Mouse (Mus musculus) stomach, postnatal 0 days (tissue): ENCODE results near the gene Aire. TPM values are rescaled to one million over a fixed set of nuclear protein-coding genes. Genes with fewer than 3 reads are reported as not detected.

Source experiments
- ATAC-seq: fragments of 200-750 bp; cut with Nextera tagmentation; 2 replicates; pipeline ENCODE4 v1.8.0; 2017; ENCODE audit not compliant: low FRiP score, low TSS enrichment
- DNase-seq: peaks from one replicate; pipeline ENCODE4 v3.0.0-alpha.2; 2016; ENCODE audit warnings: low spot score
- H3K27ac ChIP-seq: fragments of 300-500 bp; sonication (generic); replicated peaks from 2 replicates; pipeline ENCODE4 v1.5.1; 2014; ENCODE audit warnings: mild to moderate bottlenecking, control low read depth
- H3K27me3 ChIP-seq: fragments of 300-500 bp; sonication (generic); 2 replicates; pipeline ENCODE4 v1.6.1; 2014; ENCODE audit warnings: low read length; ENCODE audit not compliant: control insufficient read depth, insufficient read depth
- H3K36me3 ChIP-seq: fragments of 300-500 bp; sonication (generic); 2 replicates; pipeline ENCODE4 v1.6.1; 2014; ENCODE audit warnings: low read length, mixed read lengths; ENCODE audit not compliant: control insufficient read depth, insufficient read depth
- H3K4me1 ChIP-seq: fragments of 300-500 bp; sonication (generic); replicated peaks from 2 replicates; pipeline ENCODE4 v1.6.1; 2014; ENCODE audit warnings: antibody characterized with exemption; ENCODE audit not compliant: control insufficient read depth, insufficient read depth
- H3K4me2 ChIP-seq: fragments of 300-500 bp; sonication (generic); replicated peaks from 2 replicates; pipeline ENCODE4 v1.6.1; 2014; ENCODE audit warnings: low read depth, mild to moderate bottlenecking, control low read depth, moderate library complexity
- H3K4me3 ChIP-seq: fragments of 300-500 bp; sonication (generic); 2 replicates; pipeline ENCODE4 v1.5.1; 2014; ENCODE audit warnings: low read depth, low read length, control low read depth
- H3K9ac ChIP-seq: fragments of 300-500 bp; sonication (generic); 2 replicates; pipeline ENCODE4 v1.6.1; 2014; ENCODE audit warnings: mild to moderate bottlenecking, low read length, control low read depth, mixed read lengths
- H3K9me3 ChIP-seq: fragments of 300-500 bp; sonication (generic); 2 replicates; pipeline ENCODE4 v1.6.1; 2016; ENCODE audit warnings: low read length; ENCODE audit not compliant: control insufficient read depth
- CTCF ChIP-seq: IDR thresholded peaks from 2 replicates; pipeline ENCODE4 v1.5.1; 2016; ENCODE audit warnings: antibody characterized with exemption, low read depth, mild to moderate bottlenecking, moderate library complexity
- EP300 ChIP-seq: optimal IDR thresholded peaks from 2 replicates; pipeline ENCODE3; 2016; ENCODE audit warnings: antibody characterized with exemption
- WGBS: fragments of 180-500 bp; shearing (Covaris S2); extraction: QIAGEN DNeasy Blood & Tissue Kit; methylation state at CpG from one replicate; pipeline ENCODE4 v1.1.7; 2014; 5-methylcytosine and 5-hydroxymethylcytosine counted together
- polyA plus RNA-seq: library from polyadenylated mRNA; unstranded; fragments of >200 nt; fragmentation: Nextera tagmentation; extraction: Ambion mirVana; gene quantifications from 2 replicates; pipeline ENCODE4 v1.2.1, GENCODE M21; 2015

The Aire gene
- polyA plus RNA-seq, 1 experiment from 2014 or later: 0.11 TPM

- Histone ChIP-seq H3K36me3 (0 out of 2 replicates have a peak, but pooled peaks cover 3% of the 10 kb centered on the region), H3K9ac (no peak overlapping the region), H3K27ac (0 out of 2 replicates have a peak overlapping the region, but pooled peaks have one; percentile 9), H3K4me1 (no peaks in the 10 kb centered on the region), H3K4me2 (no peak overlapping the region), H3K27me3 (no peaks in the 10 kb centered on the region), H3K4me3 (no peak overlapping the region), H3K9me3 (no peaks in the 10 kb centered on the region)
- TF ChIP-seq CTCF (no peak), EP300 (no peak)
- WGBS: 78% methylated on average over 9 of the region's 9 CpGs
- no peak for DNase-seq
- ATAC-seq: no peak
Measured at GRCm38 (mm10) chr10:78077862-78078261, 34.5 kb upstream of the Aire start.

- H3K4me2 ChIP-seq: no peak overlapping the region
- ATAC-seq (no peak), DNase-seq (no peak)
- TF ChIP-seq CTCF: no peak
- no peak for TF ChIP-seq EP300
- H3K4me3 ChIP-seq: no peak overlapping the region
- H3K36me3 ChIP-seq: 0 out of 2 replicates have a peak, but pooled peaks cover 3% of the 10 kb centered on the region
- peaks cover under 1% of the 10 kb centered on the region for H3K4me1 ChIP-seq
- H3K27me3 ChIP-seq: no peaks in the 10 kb centered on the region
- no peak overlapping the region for H3K9ac ChIP-seq
- no peak overlapping the region for H3K27ac ChIP-seq
- 73% methylated on average over 11 of the region's 11 CpGs for WGBS
- no peaks in the 10 kb centered on the region for H3K9me3 ChIP-seq
Measured at GRCm38 (mm10) chr10:78074977-78075376, 31.6 kb upstream of the Aire start.

GRCm38 (mm10) chr10:78074151-78074550 is 30.7 kb upstream of the Aire start:
- Histone ChIP-seq H3K9me3 (no peaks in the 10 kb centered on the region), H3K27me3 (no peaks in the 10 kb centered on the region), H3K4me1 (peaks cover 4% of the 10 kb centered on the region), H3K9ac (no peak overlapping the region), H3K4me3 (no peak overlapping the region), H3K4me2 (no peak overlapping the region), H3K27ac (no peak overlapping the region), H3K36me3 (0 out of 2 replicates have a peak, but pooled peaks cover 3% of the 10 kb centered on the region)
- 70% methylated on average over 4 of the region's 4 CpGs for WGBS
- ATAC-seq (no peak), DNase-seq (no peak)
- no peak for TF ChIP-seq CTCF
- TF ChIP-seq EP300: no peak

- peak; percentile 92 for ATAC-seq
- TF ChIP-seq EP300: no peak
- peak; percentile 80 for TF ChIP-seq CTCF
- peak within 1 kb of the TSS; percentile 65 for H3K27ac ChIP-seq
Measured at GRCm38 (mm10) chr10:78069101-78070011, 25.9 kb upstream of the Aire start, which contains the start of gene Icosl. TSS of gene Icosl (plus strand) at chr10:78069302.

GRCm38 (mm10) chr10:78068541-78068940 is 25.1 kb upstream of the Aire start:
- Histone ChIP-seq H3K9ac (peak overlapping the region; percentile 71; the same call in 1 of the 2 replicates), H3K27ac (no peak overlapping the region), H3K36me3 (no peaks in the 10 kb centered on the region), H3K9me3 (no peaks in the 10 kb centered on the region), H3K4me2 (peak overlapping the region; percentile 94), H3K4me1 (peaks cover 4% of the 10 kb centered on the region), H3K27me3 (no peaks in the 10 kb centered on the region), H3K4me3 (peak overlapping the region; percentile 70)
- no peak for DNase-seq
- no peak for ATAC-seq
- TF ChIP-seq EP300: no peak
- no peak for TF ChIP-seq CTCF
- 14% methylated on average over 11 of the region's 11 CpGs for WGBS

More at GRCm38 (mm10) chr10:78069101-78070011, 25.9 kb upstream of the Aire start, which contains the start of gene Icosl:
- DNase-seq: peak; percentile 87
- Histone ChIP-seq H3K4me3 (peak within 1 kb of the TSS; percentile 70), H3K27me3 (no peaks in the 10 kb centered on the region), H3K4me2 (peak within 1 kb of the TSS; percentile 94), H3K36me3 (no peaks in the 10 kb centered on the region), H3K9ac (peak within 1 kb of the TSS; percentile 71), H3K4me1 (peaks cover 4% of the 10 kb centered on the region), H3K9me3 (no peaks in the 10 kb centered on the region)
- under 1% methylated on average over 56 of the region's 66 CpGs for WGBS

GRCm38 (mm10) chr10:78067226-78067625 is 23.8 kb upstream of the Aire start:
- no peaks in the 10 kb centered on the region for H3K9me3 ChIP-seq
- peaks cover 4% of the 10 kb centered on the region for H3K4me1 ChIP-seq
- no peak overlapping the region for H3K4me2 ChIP-seq
- H3K27ac ChIP-seq: no peak overlapping the region
- no peak overlapping the region for H3K4me3 ChIP-seq
- ATAC-seq: no peak
- WGBS: 41% methylated on average over 4 of the region's 4 CpGs
- H3K27me3 ChIP-seq: no peaks in the 10 kb centered on the region
- DNase-seq: peak; percentile 29
- TF ChIP-seq EP300 (no peak), CTCF (0 out of 2 replicates have a peak, but pooled peaks have one; percentile 8)
- H3K36me3 ChIP-seq: no peaks in the 10 kb centered on the region
- no peak overlapping the region for H3K9ac ChIP-seq
